Mouse (Mus musculus) lung, postnatal 0 days (tissue): ENCODE results near the gene Cemip. TPM values are rescaled to one million over a fixed set of nuclear protein-coding genes. Genes with fewer than 3 reads are reported as not detected.

Experiments used
- ATAC-seq: fragments of 200-750 bp; cut with Nextera tagmentation; 2 replicates; pipeline ENCODE4 v1.8.0; 2017; ENCODE audit warnings: moderate library complexity
- DNase-seq: peaks from one replicate; pipeline ENCODE4 v3.0.0-alpha.2; 2016; ENCODE audit warnings: low spot score
- H3K27ac ChIP-seq: fragments of 300-500 bp; sonication (generic); 2 replicates; pipeline ENCODE4 v1.5.1; 2014; ENCODE audit warnings: antibody characterized with exemption, mild to moderate bottlenecking, low read length, mixed read lengths
- H3K27me3 ChIP-seq: fragments of 300-500 bp; sonication (generic); replicated peaks from 2 replicates; pipeline ENCODE4 v1.6.1; 2014; ENCODE audit warnings: low read length, mixed read lengths; ENCODE audit not compliant: insufficient read depth
- H3K36me3 ChIP-seq: fragments of 300-500 bp; sonication (generic); 2 replicates; pipeline ENCODE4 v1.6.1; 2014; ENCODE audit warnings: low read length, mixed read lengths; ENCODE audit not compliant: insufficient read depth
- H3K4me1 ChIP-seq: fragments of 300-500 bp; sonication (generic); 2 replicates; pipeline ENCODE4 v1.6.1; 2014; ENCODE audit warnings: antibody characterized with exemption, low read depth, low read length, mixed read lengths; ENCODE audit not compliant: insufficient read depth
- H3K4me2 ChIP-seq: fragments of 300-500 bp; sonication (generic); replicated peaks from 2 replicates; pipeline ENCODE4 v1.6.1; 2014; ENCODE audit warnings: low read depth, mild to moderate bottlenecking, low read length, moderate library complexity, mixed read lengths
- H3K4me3 ChIP-seq: fragments of 300-500 bp; sonication (generic); 2 replicates; pipeline ENCODE4 v1.5.1; 2014; ENCODE audit warnings: low read depth, low read length
- H3K9ac ChIP-seq: fragments of 300-500 bp; sonication (generic); replicated peaks from 2 replicates; pipeline ENCODE4 v1.6.1; 2014; ENCODE audit warnings: low read depth, mild to moderate bottlenecking
- H3K9me3 ChIP-seq: fragments of 300-500 bp; sonication (generic); 2 replicates; pipeline ENCODE4 v1.6.1; 2016; ENCODE audit warnings: low read length, mixed read lengths
- CTCF ChIP-seq: IDR thresholded peaks from 2 replicates; pipeline ENCODE4 v1.5.1; 2016; ENCODE audit warnings: antibody characterized with exemption, mild to moderate bottlenecking
- EP300 ChIP-seq: IDR thresholded peaks from 2 replicates; pipeline ENCODE4 v1.6.1; 2016; ENCODE audit warnings: antibody characterized with exemption, mild to moderate bottlenecking, control low read depth
- WGBS: fragments of 180-500 bp; shearing (Covaris S2); extraction: QIAGEN DNeasy Blood & Tissue Kit; methylation state at CpG from one replicate; pipeline ENCODE4 v1.1.7; 2014; 5-methylcytosine and 5-hydroxymethylcytosine counted together
- polyA plus RNA-seq: library from polyadenylated mRNA; unstranded; fragments of >200 nt; fragmentation: Nextera tagmentation; extraction: Ambion mirVana; gene quantifications from 2 replicates; pipeline ENCODE4 v1.2.1, GENCODE M21; 2015

The Cemip gene
- polyA plus RNA-seq, 1 experiment from 2014 or later, result 0.57 TPM

DNA sequence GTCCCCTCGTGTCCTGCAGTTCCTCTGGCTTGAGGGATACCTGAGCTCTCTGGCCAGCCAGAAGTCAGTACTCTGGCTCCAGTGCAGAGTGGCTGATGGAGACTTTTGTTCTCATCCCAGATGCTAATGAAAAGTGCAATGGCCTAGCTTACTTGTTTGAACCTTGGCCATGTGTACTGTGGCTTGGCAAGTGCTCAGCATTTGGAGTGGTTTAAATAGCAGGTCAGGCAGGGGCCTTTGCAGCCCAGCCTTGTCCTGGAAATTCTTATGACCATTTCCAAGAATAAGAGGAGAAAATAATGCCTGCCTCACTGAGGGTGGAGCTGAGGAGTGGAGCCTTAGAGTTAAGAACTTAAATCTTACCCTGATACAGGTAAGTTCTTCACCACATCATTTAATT, 43.6 kb downstream of the Cemip start:
- Histone ChIP-seq H3K9ac (no peak overlapping the region), H3K4me2 (no peak overlapping the region), H3K36me3 (no peaks in the 10 kb centered on the region), H3K27ac (no peak overlapping the region), H3K4me3 (no peak overlapping the region), H3K9me3 (no peaks in the 10 kb centered on the region), H3K4me1 (no peaks in the 10 kb centered on the region), H3K27me3 (no peaks in the 10 kb centered on the region)
- no peak for ATAC-seq
- WGBS, result 45% methylated on average over 1 of the region's 1 CpGs
- no peak for DNase-seq
- TF ChIP-seq CTCF (no peak), EP300 (no peak)

DNA sequence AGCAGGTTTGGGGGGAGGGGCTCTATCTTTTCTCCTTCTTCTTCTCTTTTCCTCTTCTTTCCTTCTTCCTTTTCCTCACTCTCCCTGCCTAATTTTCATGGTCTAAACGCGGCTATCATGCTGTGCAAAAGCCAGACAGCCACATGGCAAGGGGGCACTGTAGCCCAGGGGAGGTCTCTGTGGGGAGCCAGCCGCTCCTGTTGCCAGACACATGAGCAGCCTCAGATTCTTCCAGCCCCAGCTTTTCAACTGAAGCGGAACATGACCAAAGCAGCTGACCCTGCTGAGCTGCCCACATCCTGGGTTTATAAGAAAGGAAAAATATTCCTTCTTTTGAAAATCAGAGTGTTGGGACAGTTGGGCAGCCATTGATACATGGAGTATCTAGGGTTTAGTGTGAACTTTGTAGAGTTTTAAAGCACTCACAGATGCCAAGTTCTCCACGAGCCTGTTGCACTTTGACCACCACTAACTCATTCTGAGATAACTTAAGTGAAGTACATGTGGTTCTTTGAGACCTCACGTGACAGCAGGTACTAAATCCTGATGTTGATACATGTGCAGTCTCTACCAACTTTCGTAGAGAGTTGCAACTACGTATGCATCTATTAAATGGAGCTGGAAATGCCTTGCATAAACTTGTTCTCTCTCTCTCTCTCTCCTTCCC, 46.3 kb downstream of the Cemip start:
- Histone ChIP-seq H3K4me2 (no peak overlapping the region), H3K4me1 (no peaks in the 10 kb centered on the region), H3K9me3 (no peaks in the 10 kb centered on the region), H3K27ac (no peak overlapping the region), H3K27me3 (no peaks in the 10 kb centered on the region), H3K9ac (no peak overlapping the region), H3K36me3 (no peaks in the 10 kb centered on the region), H3K4me3 (no peak overlapping the region)
- ATAC-seq (no peak), DNase-seq (no peak)
- TF ChIP-seq EP300 (no peak), CTCF (no peak)
- 66% methylated on average over 8 of the region's 8 CpGs for WGBS

DNA sequence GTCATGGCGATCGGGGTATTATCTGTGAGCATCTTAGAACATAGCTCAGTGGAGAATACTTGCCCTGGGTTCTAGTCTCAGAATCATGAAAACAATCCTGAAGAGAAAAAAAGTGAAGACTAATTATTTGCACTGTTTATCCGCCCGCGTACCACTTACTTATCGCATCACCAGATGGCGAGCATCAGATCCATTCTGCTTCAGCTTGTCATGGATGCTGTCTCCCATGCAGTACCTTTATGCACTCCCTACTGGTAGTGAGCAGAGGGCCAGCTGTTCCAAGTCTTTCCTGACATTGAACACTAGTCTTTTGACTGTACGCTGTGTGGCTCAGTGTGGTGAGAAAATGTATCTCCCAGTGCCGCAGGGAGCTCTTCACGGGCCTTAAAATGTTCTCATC, 47.7 kb downstream of the Cemip start:
- H3K9ac ChIP-seq, result no peak overlapping the region
- H3K4me2 ChIP-seq, result no peak overlapping the region
- ATAC-seq (no peak), DNase-seq (no peak)
- no peaks in the 10 kb centered on the region for H3K4me1 ChIP-seq
- 92% methylated on average over 10 of the region's 10 CpGs for WGBS
- TF ChIP-seq CTCF, result no peak
- no peak for TF ChIP-seq EP300
- H3K9me3 ChIP-seq, result no peaks in the 10 kb centered on the region
- H3K27ac ChIP-seq, result no peak overlapping the region
- H3K36me3 ChIP-seq, result no peaks in the 10 kb centered on the region
- H3K4me3 ChIP-seq, result no peak overlapping the region
- no peaks in the 10 kb centered on the region for H3K27me3 ChIP-seq

- ATAC-seq, result no peak
- Histone ChIP-seq H3K36me3 (no peaks in the 10 kb centered on the region), H3K9ac (no peak overlapping the region), H3K9me3 (no peaks in the 10 kb centered on the region), H3K27ac (no peak overlapping the region), H3K4me3 (no peak overlapping the region), H3K27me3 (no peaks in the 10 kb centered on the region), H3K4me1 (no peaks in the 10 kb centered on the region; the same call in 1 of the 2 replicates), H3K4me2 (no peak overlapping the region)
- DNase-seq, result no peak
- no peak for TF ChIP-seq EP300
- no peak for TF ChIP-seq CTCF
- 67% methylated on average over 1 of the region's 1 CpGs for WGBS
Observed at GRCm38 (mm10) chr7:84032831-84033230, 53.5 kb downstream of the Cemip start.

DNA sequence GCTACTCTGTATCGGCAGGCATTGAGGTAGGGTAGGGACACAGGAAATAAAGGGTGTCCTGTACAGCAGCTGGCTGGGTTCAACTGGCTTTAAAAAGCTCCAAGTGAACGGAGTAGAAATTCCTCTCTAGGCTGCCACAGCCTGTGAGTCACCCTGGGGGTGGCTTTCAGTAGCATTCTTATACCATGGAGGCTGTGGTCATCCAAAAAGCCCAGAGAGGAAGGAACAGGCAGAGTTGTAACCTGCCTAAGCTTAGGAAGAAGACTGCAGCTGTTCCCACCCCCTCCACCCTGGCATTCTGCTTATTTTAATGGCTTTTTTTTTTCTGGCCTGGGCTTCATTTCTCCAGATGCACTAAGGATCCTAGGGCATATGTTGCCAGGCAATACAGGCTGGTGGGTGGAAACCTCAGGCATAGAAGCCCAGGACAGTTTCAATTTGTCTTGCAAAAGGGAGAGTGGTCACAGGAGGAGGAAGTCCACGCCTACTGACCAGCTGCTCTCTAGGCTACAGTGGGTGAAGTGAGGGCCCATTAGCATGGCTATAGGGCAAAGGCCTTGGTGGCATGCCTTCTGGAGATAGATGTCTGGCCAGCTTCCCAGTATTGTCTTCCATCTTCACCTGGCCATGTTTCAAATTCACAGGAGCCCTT, 57.1 kb downstream of the Cemip start:
- ATAC-seq (peak; percentile 85), DNase-seq (peak; percentile 73)
- Histone ChIP-seq H3K36me3 (no peaks in the 10 kb centered on the region), H3K27ac (no peak overlapping the region), H3K4me2 (no peak overlapping the region), H3K9ac (no peak overlapping the region), H3K4me3 (no peak overlapping the region), H3K9me3 (no peaks in the 10 kb centered on the region), H3K4me1 (no peaks in the 10 kb centered on the region; the same call in 1 of the 2 replicates), H3K27me3 (no peaks in the 10 kb centered on the region)
- 31% methylated on average over 3 of the region's 3 CpGs for WGBS
- TF ChIP-seq CTCF, result no peak
- no peak for TF ChIP-seq EP300

DNA sequence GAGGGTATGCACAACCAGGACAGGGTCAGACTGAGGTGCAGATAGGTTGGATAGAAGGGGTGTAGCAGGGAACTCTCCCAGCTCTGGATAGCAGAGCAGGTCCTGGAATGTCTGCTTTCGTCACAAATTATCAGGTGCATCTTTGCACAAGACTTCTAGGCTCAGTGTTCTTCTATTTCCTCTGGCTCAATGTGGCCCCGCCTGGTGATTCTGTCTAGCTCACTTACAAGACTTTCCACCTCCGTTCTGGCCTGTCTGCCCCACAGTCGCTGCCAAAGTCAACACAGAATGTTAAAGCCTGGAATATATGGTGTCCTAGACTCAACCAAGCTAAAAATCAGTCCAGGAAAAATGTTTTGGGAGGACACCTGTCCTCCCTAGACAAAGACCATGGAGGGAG, 57.9 kb downstream of the Cemip start:
- Histone ChIP-seq H3K9ac (no peak overlapping the region), H3K4me2 (no peak overlapping the region), H3K27ac (no peak overlapping the region), H3K27me3 (no peaks in the 10 kb centered on the region), H3K4me3 (no peak overlapping the region), H3K9me3 (no peaks in the 10 kb centered on the region), H3K4me1 (no peaks in the 10 kb centered on the region; the same call in 1 of the 2 replicates), H3K36me3 (no peaks in the 10 kb centered on the region)
- TF ChIP-seq CTCF (no peak), EP300 (no peak)
- ATAC-seq, result no peak
- DNase-seq, result no peak
- WGBS, result 60% methylated on average over 4 of the region's 4 CpGs
